Mouse (Mus musculus) MEL (cell line): Measurements from ENCODE around the gene Smim4. TPM values are rescaled to one million over a fixed set of nuclear protein-coding genes. Genes with fewer than 3 reads are reported as not detected.

Source experiments
- DNase-seq: peaks from one replicate; pipeline ENCODE4 v3.0.0; 2011; ENCODE audit warnings: low read depth, low spot score
- H3K27ac ChIP-seq: 2 replicates; pipeline ENCODE4 v1.5.1; 2012; ENCODE audit warnings: low read depth, mild to moderate bottlenecking, control low read depth, low read length, moderate library complexity; ENCODE audit not compliant: control insufficient read depth
- H3K27me3 ChIP-seq, 2 experiments: fragments of 150-350 bp in 1 of 2; sonication (generic) in 1 of 2; 2 replicates each; pipeline ENCODE4 v1.6.1; 2012; ENCODE audit warnings: low read length in 2 of 2, mild to moderate bottlenecking in 2 of 2, improper control_type of control experiment in 1 of 2, moderate library complexity in 1 of 2; ENCODE audit not compliant: insufficient read depth in 2 of 2, control insufficient read depth in 1 of 2
- H3K36me3 ChIP-seq, 2 experiments: 2 replicates each; pipeline ENCODE4 v1.6.1; 2012 to 2014; ENCODE audit warnings: low read length in 2 of 2, improper control_type of control experiment in 1 of 2, inconsistent platforms in 1 of 2, mild to moderate bottlenecking in 1 of 2; ENCODE audit not compliant: insufficient read depth in 2 of 2, control insufficient read depth in 1 of 2
- H3K4me1 ChIP-seq, 2 experiments: fragments of 150-350 bp in 1 of 2; sonication (generic) in 1 of 2; 2 replicates each; pipeline ENCODE4 v1.6.1; 2012; ENCODE audit warnings: low read length in 2 of 2, improper control_type of control experiment in 1 of 2, mild to moderate bottlenecking in 1 of 2; ENCODE audit not compliant: insufficient read depth in 2 of 2, control insufficient read depth in 1 of 2
- H3K4me3 ChIP-seq, 2 experiments: fragments of 150-350 bp in 1 of 2; sonication (generic) in 1 of 2; 2 replicates each; pipeline ENCODE4 v1.5.1; 2012; ENCODE audit warnings: low read depth in 2 of 2, low read length in 2 of 2, mild to moderate bottlenecking in 2 of 2, moderate library complexity in 2 of 2, control low read depth in 1 of 2, improper control_type of control experiment in 1 of 2; ENCODE audit not compliant: control insufficient read depth in 1 of 2, insufficient read depth in 1 of 2
- H3K79me2 ChIP-seq: 2 replicates; pipeline ENCODE4 v1.6.1; 2012; ENCODE audit warnings: mild to moderate bottlenecking, low read length, moderate library complexity; ENCODE audit not compliant: control insufficient read depth, poor library complexity, insufficient read depth
- H3K9ac ChIP-seq: 2 replicates; pipeline ENCODE4 v1.6.1; 2012; ENCODE audit warnings: low read depth, mild to moderate bottlenecking, control low read depth, low read length, moderate library complexity; ENCODE audit not compliant: control insufficient read depth, poor library complexity, severe bottlenecking
- H3K9me3 ChIP-seq: fragments of 150-350 bp; sonication (generic); replicated peaks from 2 replicates; pipeline ENCODE4 v1.6.1; 2012; ENCODE audit warnings: mild to moderate bottlenecking, low read length, improper control_type of control experiment, moderate library complexity; ENCODE audit not compliant: insufficient read depth
- BHLHE40 ChIP-seq: IDR thresholded peaks from 2 replicates; pipeline ENCODE4 v1.6.1; 2012; ENCODE audit warnings: low read depth, mild to moderate bottlenecking, inconsistent platforms, low read length, improper control_type of control experiment, borderline replicate concordance
- CHD2 ChIP-seq: IDR thresholded peaks from 2 replicates; pipeline ENCODE4 v1.6.1; 2011; ENCODE audit warnings: low read length, improper control_type of control experiment
- E2F4 ChIP-seq: IDR thresholded peaks from 2 replicates; pipeline ENCODE4 v1.6.1; 2011; ENCODE audit warnings: low read depth, low read length, improper control_type of control experiment, borderline replicate concordance
- ELF1 ChIP-seq: IDR thresholded peaks from 2 replicates; pipeline ENCODE4 v1.6.1; 2014; ENCODE audit warnings: low read depth, mild to moderate bottlenecking, inconsistent platforms, low read length, improper control_type of control experiment, moderate library complexity
- HCFC1 ChIP-seq: IDR thresholded peaks from 2 replicates; pipeline ENCODE4 v1.6.1; 2012; ENCODE audit warnings: low read depth, mild to moderate bottlenecking, inconsistent platforms, low read length, improper control_type of control experiment, moderate library complexity
- MAFK ChIP-seq: IDR thresholded peaks from 2 replicates; pipeline ENCODE4 v1.6.1; 2011; ENCODE audit warnings: low read depth, mild to moderate bottlenecking, low read length, improper control_type of control experiment, borderline replicate concordance
- MEF2A ChIP-seq: IDR thresholded peaks from 2 replicates; pipeline ENCODE4 v1.6.1; 2014; ENCODE audit warnings: low read depth, mild to moderate bottlenecking, inconsistent platforms, low read length, improper control_type of control experiment; ENCODE audit not compliant: poor library complexity, insufficient replicate concordance, severe bottlenecking; ENCODE audit errors: extremely low read depth
- MYC ChIP-seq: IDR thresholded peaks from 2 replicates; pipeline ENCODE4 v1.6.1; 2011; ENCODE audit warnings: low read depth, mild to moderate bottlenecking, low read length, improper control_type of control experiment, moderate library complexity
- NELFE ChIP-seq: IDR thresholded peaks from 2 replicates; pipeline ENCODE4 v1.6.1; 2011; ENCODE audit warnings: low read depth, low read length, improper control_type of control experiment
- RCOR1 ChIP-seq: IDR thresholded peaks from 2 replicates; pipeline ENCODE4 v1.6.1; 2012; ENCODE audit warnings: low read depth, mild to moderate bottlenecking, inconsistent platforms, low read length, improper control_type of control experiment
- SMC3 ChIP-seq: IDR thresholded peaks from 2 replicates; pipeline ENCODE4 v1.6.1; 2011; ENCODE audit warnings: low read depth, low read length, improper control_type of control experiment
- UBTF ChIP-seq: IDR thresholded peaks from 2 replicates; pipeline ENCODE4 v1.6.1; 2012; ENCODE audit warnings: low read depth, mild to moderate bottlenecking, inconsistent platforms, low read length, improper control_type of control experiment, moderate library complexity, borderline replicate concordance; ENCODE audit not compliant: insufficient read depth
- USF1 ChIP-seq: IDR thresholded peaks from 2 replicates; pipeline ENCODE4 v1.6.1; 2014; ENCODE audit warnings: low read depth, mild to moderate bottlenecking, inconsistent platforms, low read length, improper control_type of control experiment, moderate library complexity
- USF2 ChIP-seq, 2 experiments: IDR thresholded peaks; 2 replicates each; pipeline ENCODE4 v1.6.1; 2011 to 2012; ENCODE audit warnings: improper control_type of control experiment in 2 of 2, low read length in 2 of 2, borderline replicate concordance in 1 of 2, inconsistent platforms in 1 of 2, low read depth in 1 of 2, mild to moderate bottlenecking in 1 of 2; ENCODE audit not compliant: insufficient read depth in 1 of 2
- ZC3H11A ChIP-seq: IDR thresholded peaks from 2 replicates; pipeline ENCODE4 v1.6.1; 2012; ENCODE audit warnings: low read depth, mild to moderate bottlenecking, inconsistent platforms, low read length, improper control_type of control experiment
- ZMIZ1 ChIP-seq: IDR thresholded peaks from 2 replicates; pipeline ENCODE4 v1.6.1; 2012; ENCODE audit warnings: low read depth, mild to moderate bottlenecking, inconsistent platforms, low read length, improper control_type of control experiment, moderate library complexity
- polyA plus RNA-seq, 2 experiments: library from polyadenylated mRNA; stranded (reverse) in 1 of 2; unstranded in 1 of 2; fragments of >175 nt in 1 of 2; fragments of >200 nt in 1 of 2; gene quantifications; 2 replicates each; pipeline versions ENCODE4 v1.2.1 to v1.2.4; 2012; ENCODE audit warnings: low replicate concordance in 2 of 2, low read depth in 1 of 2; ENCODE audit not compliant: insufficient read length in 2 of 2, insufficient read depth in 1 of 2, missing spikeins in 1 of 2
- total RNA-seq: library from RNA; depleted of rRNA; stranded (reverse); fragments of 300-350 nt; gene quantifications from 2 replicates; pipeline ENCODE4 v1.2.3, GENCODE M21; 2012

Gene Smim4
- total and polyA plus RNA-seq, 3 experiments = 87.8 to 122 TPM; not detected in 1

DNA sequence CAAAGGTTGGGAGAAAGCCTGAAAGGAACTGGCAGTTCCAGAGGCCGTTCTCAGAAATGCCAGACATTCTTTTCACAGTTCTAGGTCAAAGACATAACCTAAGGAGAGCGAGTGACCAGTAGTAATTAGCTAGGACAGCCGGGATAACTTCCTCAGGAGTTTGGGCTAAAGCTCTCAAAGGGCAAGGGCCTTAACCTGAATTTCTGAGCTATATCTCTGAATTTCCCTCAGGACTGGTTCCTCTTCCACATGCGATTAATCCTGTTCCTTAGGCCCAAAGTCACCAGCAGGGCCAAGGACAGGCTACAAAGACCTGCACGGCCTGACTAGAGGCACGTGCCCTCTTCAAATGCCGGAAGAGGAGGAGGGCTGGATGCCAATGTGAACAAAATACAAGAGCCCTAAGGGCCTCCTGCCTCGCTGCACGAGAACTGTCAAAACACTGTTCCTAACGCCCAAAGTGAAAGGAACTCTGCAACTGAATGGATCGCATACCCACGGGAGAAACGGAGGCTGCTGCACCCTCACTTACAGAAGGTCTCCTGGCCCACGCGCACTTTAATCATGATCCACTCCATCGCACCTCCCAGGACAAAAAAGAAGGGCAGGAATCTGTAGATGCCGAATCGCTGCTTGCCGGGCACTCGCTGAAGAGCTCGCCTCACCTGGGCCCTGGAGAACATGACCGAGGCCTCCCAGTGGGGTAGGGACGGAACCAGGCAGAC, 493 bp downstream of the Smim4 start (continued):
- TF ChIP-seq UBTF = no peak
- TF ChIP-seq ZMIZ1 = no peak
- TF ChIP-seq RCOR1 = no peak
- peak; percentile 96 for TF ChIP-seq BHLHE40
- no peak for TF ChIP-seq NELFE
- peak; percentile 77 for TF ChIP-seq ELF1
- TF ChIP-seq USF2 (IDR thresholded peaks at IDR 0.05; ENCODE audit: borderline replicate concordance in 1 of 2, insufficient read depth in 1 of 2, low read depth in 1 of 2, low read length in 2 of 2) = 0 out of 4 replicates have a peak, but pooled peaks of 1 of the 2 experiments have one; percentile 43
- no peak for TF ChIP-seq CHD2
- no peak for TF ChIP-seq MEF2A
- no peak for TF ChIP-seq SMC3
- peak; percentile 94 for TF ChIP-seq MYC
- TF ChIP-seq HCFC1 = no peak
- TF ChIP-seq, all 39 proteins: peak for 13

DNA sequence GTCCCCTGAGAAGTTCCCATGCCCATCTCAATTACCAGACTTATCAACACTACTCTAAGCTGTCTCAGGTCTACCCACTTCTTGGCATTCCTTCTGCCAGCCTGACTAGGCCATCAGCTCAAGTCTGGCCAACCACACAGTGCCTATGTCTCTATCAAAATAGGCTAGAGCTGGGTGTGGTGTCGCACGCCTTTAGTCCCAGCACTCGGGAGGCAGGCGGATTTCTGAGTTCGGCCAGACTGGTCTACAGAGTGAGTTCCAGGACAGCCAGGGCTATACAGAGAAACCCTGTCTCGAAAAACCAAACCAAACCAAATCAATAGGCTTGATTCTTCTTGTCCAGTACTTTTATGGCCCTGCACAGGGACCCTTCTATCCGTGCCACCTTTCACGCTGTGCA, 1.9 kb downstream of the Smim4 start:
- DNase-seq = no peak
- Histone ChIP-seq H3K9me3 (no peaks in the 10 kb centered on the region), H3K9ac (0 out of 2 replicates have a peak overlapping the region, but pooled peaks have one; percentile 34), H3K4me1 (peaks cover 3 to 31% of the 10 kb centered on the region in 2 experiments), H3K27ac (no peak overlapping the region), H3K4me3 (0 out of 4 replicates have a peak overlapping the region, but pooled peaks of 1 of the 2 experiments have one; percentile 8), H3K27me3 (no peaks in the 10 kb centered on the region), H3K79me2 (peaks cover 27% of the 10 kb centered on the region), H3K36me3 (peaks cover 4 to 6% of the 10 kb centered on the region in 2 experiments)
- TF ChIP-seq USF1 (no peak), ZC3H11A (no peak), E2F4 (no peak), MAFK (no peak)
